Mouse (Mus musculus) neutrophil, adult 5-6 weeks (primary cell): ENCODE results near the gene Tmem121. TPM values are rescaled to one million over a fixed set of nuclear protein-coding genes. Genes with fewer than 3 reads are reported as not detected.
A peak's percentile ranks its signal among the peaks of the same experiment; 100 is the strongest.

ENCODE experiments used
- ATAC-seq: fragments of 151-379, 151-347 bp; 2 replicates; pipeline ENCODE4 v1.8.0; 2017; ENCODE audit warnings: mild to moderate bottlenecking, moderate TSS enrichment; ENCODE audit not compliant: insufficient number of reproducible peaks, poor library complexity, low FRiP score, severe bottlenecking; ENCODE audit errors: extremely low read depth
- total RNA-seq: library from RNA; stranded (forward); fragments of 200-1000 nt; gene quantifications from 2 replicates; pipeline ENCODE4 v1.2.3, GENCODE M21; 2017

The Tmem121 gene
- not detected in 2 replicates for total RNA-seq

- no peak for ATAC-seq
These were observed at the start of gene Tmem121 for GRCm38 (mm10) chr12:113185442-113186291. Tmem121 (plus strand) TSS chr12:113185930.

- no peak for ATAC-seq
These were observed 49.2 kb upstream of the Tmem121 start for GRCm38 (mm10) chr12:113136492-113137020.

GRCm38 (mm10) chr12:113137260-113138213 lies 48.2 kb upstream of the Tmem121 start:
- ATAC-seq, result no peak

GRCm38 (mm10) chr12:113138291-113138690 lies 47.4 kb upstream of the Tmem121 start:
- no peak for ATAC-seq

- ATAC-seq, result no peak
These were observed 46.5 kb upstream of the Tmem121 start for GRCm38 (mm10) chr12:113138901-113139864.

- peak; percentile 57 for ATAC-seq
These were observed 45.7 kb upstream of the Tmem121 start, which contains the start of gene Crip2 for GRCm38 (mm10) chr12:113139908-113140615. Crip2 (plus strand) TSS chr12:113140236.

- no peak for ATAC-seq
These were observed 44.9 kb upstream of the Tmem121 start for GRCm38 (mm10) chr12:113140616-113141411.

GRCm38 (mm10) chr12:113141531-113141973 lies 44.2 kb upstream of the Tmem121 start:
- ATAC-seq, result no peak

- no peak for ATAC-seq
These were observed 43.4 kb upstream of the Tmem121 start for GRCm38 (mm10) chr12:113142021-113142975.

GRCm38 (mm10) chr12:113143164-113143563 lies 42.6 kb upstream of the Tmem121 start:
- no peak for ATAC-seq

GRCm38 (mm10) chr12:113144001-113144756 lies 41.6 kb upstream of the Tmem121 start:
- ATAC-seq, result peak; percentile 24; the same call in 1 of the 2 replicates

- no peak for ATAC-seq
These were observed 40.8 kb upstream of the Tmem121 start for GRCm38 (mm10) chr12:113144886-113145285.

GRCm38 (mm10) chr12:113145591-113145990 lies 40.1 kb upstream of the Tmem121 start:
- ATAC-seq, result no peak

- peak; percentile 59 for ATAC-seq
These were observed 39.3 kb upstream of the Tmem121 start, which contains the start of gene Crip1 for GRCm38 (mm10) chr12:113146112-113147057. Crip1 (plus strand) TSS chr12:113146316.
